Mouse (Mus musculus) right cerebral cortex, postnatal 36 days (tissue): Measurements from ENCODE around the gene Snx29.
"Not testable (repeated sequence)": the region's sequence is repeated elsewhere in the genome, so short reads cannot be mapped to it uniquely, and the experiment has no call there.

Source experiments
- DNase-seq, 2 experiments: peaks; one replicate each; pipeline ENCODE4 v3.0.0; 2022; ENCODE audit warnings: low spot score in 2 of 2, mixed read lengths in 1 of 2

Gene Snx29

GRCm38 (mm10) chr16:11359919-11360318, 37.2 kb downstream of the Snx29 start:
- DNase-seq = no peak

- not testable (repeated sequence) for DNase-seq
Measured at GRCm38 (mm10) chr16:11360576-11360975, 37.9 kb downstream of the Snx29 start.

- no peak for DNase-seq
Measured at GRCm38 (mm10) chr16:11365626-11366025, 42.9 kb downstream of the Snx29 start.

- no peak for DNase-seq
Measured at GRCm38 (mm10) chr16:11366851-11367250, 44.1 kb downstream of the Snx29 start.

GRCm38 (mm10) chr16:11368412-11368811, 45.7 kb downstream of the Snx29 start:
- no peak for DNase-seq

GRCm38 (mm10) chr16:11369162-11369561, 46.5 kb downstream of the Snx29 start:
- no peak for DNase-seq

- DNase-seq = no peak
Measured at GRCm38 (mm10) chr16:11369642-11370041, 46.9 kb downstream of the Snx29 start.

- no peak for DNase-seq
Measured at GRCm38 (mm10) chr16:11370132-11370544, 47.4 kb downstream of the Snx29 start.

- DNase-seq = no peak
Measured at GRCm38 (mm10) chr16:11379264-11379663, 56.6 kb downstream of the Snx29 start.

- DNase-seq = no peak
Measured at GRCm38 (mm10) chr16:11380038-11380437, 57.3 kb downstream of the Snx29 start.

- DNase-seq = no peak
Measured at GRCm38 (mm10) chr16:11380871-11381270, 58.2 kb downstream of the Snx29 start.

GRCm38 (mm10) chr16:11384361-11384760, 61.7 kb downstream of the Snx29 start:
- no peak for DNase-seq

- no peak for DNase-seq
Measured at GRCm38 (mm10) chr16:11385150-11385549, 62.4 kb downstream of the Snx29 start.

- DNase-seq = no peak
Measured at GRCm38 (mm10) chr16:11385798-11386197, 63.1 kb downstream of the Snx29 start.

GRCm38 (mm10) chr16:11386221-11386620, 63.5 kb downstream of the Snx29 start:
- DNase-seq = no peak

- DNase-seq = no peak
Measured at GRCm38 (mm10) chr16:11388085-11388484, 65.4 kb downstream of the Snx29 start.

GRCm38 (mm10) chr16:11389324-11389723, 66.6 kb downstream of the Snx29 start:
- DNase-seq = no peak

GRCm38 (mm10) chr16:11396570-11396969, 73.9 kb downstream of the Snx29 start:
- DNase-seq = no peak

GRCm38 (mm10) chr16:11399386-11399785, 76.7 kb downstream of the Snx29 start:
- DNase-seq = no peak

GRCm38 (mm10) chr16:11399845-11400565, 77.3 kb downstream of the Snx29 start:
- DNase-seq = no peak

GRCm38 (mm10) chr16:11400936-11401335, 78.2 kb downstream of the Snx29 start:
- DNase-seq = no peak

GRCm38 (mm10) chr16:11405193-11405592, 82.5 kb downstream of the Snx29 start:
- no peak for DNase-seq

GRCm38 (mm10) chr16:11406201-11406600, 83.5 kb downstream of the Snx29 start:
- DNase-seq = no peak

GRCm38 (mm10) chr16:11406622-11407021, 83.9 kb downstream of the Snx29 start:
- DNase-seq = no peak
